In genomic region chr6:90462181-90462706, GRCm38 (mm10) we compare ENCODE assay signal across 8 mouse cellular contexts. TPM values are rescaled to one million over a fixed set of nuclear protein-coding genes. Genes with fewer than 3 reads are reported as not detected.
DNase-seq lines count a peak whose midpoint lies in the region; ATAC-seq and TF ChIP-seq lines count a peak whose summit lies in the region.

Gene Klf15 (plus strand): TSS chr6:90462576.

- WGBS in embryonic facial prominence, embryonic 12.5 days: under 1% methylated on average over 62 of the region's 70 CpGs
- WGBS in intestine, postnatal 0 days: under 1% methylated on average over 67 of the region's 70 CpGs

- DNase-seq in brain, embryonic 14.5 days (ENCODE audit: low read depth): peak; percentile 80
- peak; percentile 99 for DNase-seq in heart, adult 11 months
- DNase-seq in left cerebral cortex, postnatal 14 days (ENCODE audit: low spot score in 2 of 2): peak; percentile 85 to 88
- DNase-seq in mesoderm, embryonic 11.5 days (ENCODE audit: low read depth, low spot score): peak; percentile 79
- DNase-seq in skeletal muscle tissue, adult 2 months (ENCODE audit: low read depth, low spot score): peak; percentile 83
- no peak for DNase-seq in adipocyte (ENCODE audit: low spot score)

- H3K27ac ChIP-seq in embryonic facial prominence, embryonic 12.5 days: no peak within 1 kb of the TSS
- H3K27ac ChIP-seq in intestine, postnatal 0 days (ENCODE audit: low read depth, low read length): no peak within 1 kb of the TSS

- H3K4me1 ChIP-seq in embryonic facial prominence, embryonic 12.5 days: peaks cover 15% of the 10 kb centered on the region
- H3K4me1 ChIP-seq in intestine, postnatal 0 days (replicated peaks; ENCODE audit: control insufficient read depth, insufficient read depth, low read length): no peaks in the 10 kb centered on the region

- H3K9ac ChIP-seq in embryonic facial prominence, embryonic 12.5 days: peak within 1 kb of the TSS; percentile 66
- peak within 1 kb of the TSS; percentile 48 for H3K9ac ChIP-seq in intestine, postnatal 0 days (ENCODE audit: low read depth, low read length)

- no peaks in the 10 kb centered on the region for H3K9me3 ChIP-seq in embryonic facial prominence, embryonic 12.5 days
- H3K9me3 ChIP-seq in intestine, postnatal 0 days (ENCODE audit: control insufficient read depth): no peaks in the 10 kb centered on the region

- no peaks in the 10 kb centered on the region for H3K36me3 ChIP-seq in embryonic facial prominence, embryonic 12.5 days
- no peaks in the 10 kb centered on the region for H3K36me3 ChIP-seq in intestine, postnatal 0 days (ENCODE audit: control insufficient read depth, insufficient read depth)

- TF ChIP-seq POLR2A in brain, embryonic 14.5 days (IDR thresholded peaks at IDR 0.05; ENCODE audit: borderline replicate concordance, extremely low read depth, insufficient read depth, insufficient read length, poor library complexity, severe bottlenecking): peak; percentile 38; the same call in 1 of the 2 replicates

- H3K4me3 ChIP-seq in embryonic facial prominence, embryonic 12.5 days: peak within 1 kb of the TSS; percentile 65
- H3K4me3 ChIP-seq in intestine, postnatal 0 days (ENCODE audit: low read depth, low read length): peak within 1 kb of the TSS; percentile 60

- H3K4me2 ChIP-seq in embryonic facial prominence, embryonic 12.5 days (replicated peaks): peak within 1 kb of the TSS; percentile 100
- peak within 1 kb of the TSS; percentile 99 for H3K4me2 ChIP-seq in intestine, postnatal 0 days (replicated peaks; ENCODE audit: low read depth)

- intact Hi-C loops in left cerebral cortex, postnatal 14 days (cut with DNase I): loop anchor here (2.0 kb wide), 1 partner anchor 45 kb away; no protein-coding TSS in a partner anchor

- peaks cover 28% of the 10 kb centered on the region for H3K27me3 ChIP-seq in embryonic facial prominence, embryonic 12.5 days
- H3K27me3 ChIP-seq in intestine, postnatal 0 days (replicated peaks; ENCODE audit: control insufficient read depth, insufficient read depth, low read length): peaks cover 21% of the 10 kb centered on the region

- TF ChIP-seq CTCF in brain, embryonic 14.5 days (IDR thresholded peaks at IDR 0.05; ENCODE audit: borderline replicate concordance, extremely low read depth, insufficient read depth, insufficient read length): no peak
- TF ChIP-seq CTCF in intestine, postnatal 0 days (IDR thresholded peaks at IDR 0.05; ENCODE audit: low read depth): no peak

- ATAC-seq in embryonic facial prominence, embryonic 12.5 days (ENCODE audit: insufficient number of reproducible peaks, insufficient read depth, low FRiP score, low TSS enrichment): peak; percentile 54
- peak; percentile 61 for ATAC-seq in intestine, postnatal 0 days

RNA-seq across cellular contexts. Expression of gene Klf15, which starts in this region (rescaled TPM):
- 11.8 and 12.6 TPM in 2 replicates for polyA plus RNA-seq in brain, embryonic 14.5 days (2012; rRNA removed)
- polyA plus RNA-seq in embryonic facial prominence, embryonic 12.5 days (2016; fragmentation: Nextera tagmentation; extraction: Ambion mirVana): 4.5 TPM in 2 replicates
- polyA plus RNA-seq in intestine, postnatal 0 days (2015; fragmentation: Nextera tagmentation; extraction: Ambion mirVana): 0.51 and 0.86 TPM in 2 replicates
- total RNA-seq in left cerebral cortex, postnatal 14 days (2021): 10 to 100 TPM; 18.9 to 27.7 TPM

Comparison
In these comparisons a context has a peak if more than half of its experiments do, and no peak if none do; other contexts are left out.
1. Peak in ATAC-seq, H3K4me3 ChIP-seq, H3K9ac ChIP-seq and H3K4me2 ChIP-seq in intestine, postnatal 0 days; RNA of the gene not detected or under 1 TPM.